Mouse (Mus musculus) erythroblast, adult 5-6 weeks (primary cell): Measurements from ENCODE around the gene 1600012H06Rik. TPM values are rescaled to one million over a fixed set of nuclear protein-coding genes. Genes with fewer than 3 reads are reported as not detected.
"Not testable (repeated sequence)": the region's sequence is repeated elsewhere in the genome, so short reads cannot be mapped to it uniquely, and the experiment has no call there.

Experiments
- ATAC-seq: replicated peaks from 2 replicates; pipeline ENCODE4 v1.8.0; 2016; ENCODE audit warnings: moderate number of reproducible peaks, mild to moderate bottlenecking, moderate TSS enrichment, inconsistent platforms; ENCODE audit not compliant: poor library complexity, low FRiP score, severe bottlenecking
- total RNA-seq, 2 experiments: library from RNA; stranded (forward) in 1 of 2; stranded (reverse) in 1 of 2; fragments of 150-400 nt in 1 of 2; fragments of 200-764, 138-1000 nt in 1 of 2; gene quantifications; 2 replicates each; pipeline versions ENCODE4 v1.2.3 to v1.2.4; 2015 to 2017; ENCODE audit warnings: low replicate concordance in 2 of 2

The 1600012H06Rik gene
- total RNA-seq, 2 experiments from 2014 or later = 5.4 to 6.7 TPM

GRCm38 (mm10) chr17:14935841-14936605, 7.0 kb upstream of the 1600012H06Rik start:
- no peak for ATAC-seq

DNA sequence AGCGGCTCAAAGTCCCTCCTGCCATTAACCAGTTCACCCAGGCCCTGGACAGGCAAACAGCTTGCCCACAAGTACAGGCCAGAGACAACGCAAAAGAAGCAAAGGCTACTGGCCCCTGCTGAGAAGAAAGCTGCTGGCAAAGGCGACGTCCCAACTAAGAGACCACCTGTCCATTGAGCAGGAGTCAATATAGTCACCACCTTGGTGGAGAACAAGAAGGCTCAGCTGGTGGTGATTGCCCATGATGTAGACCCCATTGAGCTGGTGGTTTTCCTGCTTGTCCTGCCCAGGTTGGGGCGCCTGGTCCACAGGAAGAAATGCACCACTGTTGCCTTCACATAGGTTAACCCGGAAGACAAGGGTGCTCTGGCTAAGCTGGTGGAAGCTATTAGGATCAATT, 803 bp upstream of the 1600012H06Rik start:
- ATAC-seq = not testable (repeated sequence)

- ATAC-seq = peak; percentile 38
Measured at GRCm38 (mm10) chr17:14943729-14944059, 710 bp downstream of the 1600012H06Rik start.

GRCm38 (mm10) chr17:14944551-14944950, 1.6 kb downstream of the 1600012H06Rik start:
- no peak for ATAC-seq

DNA sequence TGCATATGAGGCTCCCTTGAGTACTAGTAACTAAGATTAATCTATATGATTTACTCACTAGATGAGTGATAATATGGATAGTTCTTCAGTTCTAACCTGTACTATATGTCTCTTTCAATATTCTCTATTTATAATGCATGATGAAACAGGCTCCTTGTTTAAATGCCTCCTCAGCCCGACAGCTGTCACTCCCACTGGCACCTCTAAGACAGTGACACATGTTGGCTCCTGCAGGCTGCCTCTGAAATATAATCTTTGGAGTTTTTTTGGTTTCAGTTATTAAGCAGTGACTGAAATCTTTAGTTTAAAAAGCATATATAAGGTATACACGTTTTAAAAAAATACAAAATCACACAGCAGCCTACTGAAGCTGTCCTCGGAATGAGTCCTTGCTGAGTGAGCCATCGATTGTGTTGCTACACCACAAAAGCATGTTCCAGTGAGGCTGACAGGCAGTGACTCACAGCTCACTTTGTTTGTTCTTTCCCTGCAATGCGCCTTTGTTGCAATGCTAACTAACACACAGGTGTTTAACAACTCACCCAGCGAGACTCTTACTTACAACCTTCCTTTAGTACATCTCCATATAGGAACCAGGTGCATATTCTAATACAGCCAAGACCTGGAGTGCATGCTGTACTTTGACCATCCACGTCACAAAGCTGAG, 6.3 kb downstream of the 1600012H06Rik start:
- no peak for ATAC-seq

- ATAC-seq = peak; percentile 65
Measured at GRCm38 (mm10) chr17:14953452-14953851, 10.5 kb downstream of the 1600012H06Rik start.

- ATAC-seq = no peak
Measured at GRCm38 (mm10) chr17:14958686-14959327, 15.8 kb downstream of the 1600012H06Rik start.

GRCm38 (mm10) chr17:14959979-14960378, 17.0 kb downstream of the 1600012H06Rik start:
- ATAC-seq = peak; percentile 67

GRCm38 (mm10) chr17:14960520-14960919, 17.5 kb downstream of the 1600012H06Rik start:
- ATAC-seq = peak; percentile 23

GRCm38 (mm10) chr17:14960951-14961556, 18.1 kb downstream of the 1600012H06Rik start, which contains the start of gene Phf10:
Gene Phf10, minus strand, starts transcription at chr17:14961273.
- peak; percentile 21; the same call in 1 of the 2 replicates for ATAC-seq

- ATAC-seq = peak; percentile 12
Measured at GRCm38 (mm10) chr17:14961557-14962154, 18.7 kb downstream of the 1600012H06Rik start.

DNA sequence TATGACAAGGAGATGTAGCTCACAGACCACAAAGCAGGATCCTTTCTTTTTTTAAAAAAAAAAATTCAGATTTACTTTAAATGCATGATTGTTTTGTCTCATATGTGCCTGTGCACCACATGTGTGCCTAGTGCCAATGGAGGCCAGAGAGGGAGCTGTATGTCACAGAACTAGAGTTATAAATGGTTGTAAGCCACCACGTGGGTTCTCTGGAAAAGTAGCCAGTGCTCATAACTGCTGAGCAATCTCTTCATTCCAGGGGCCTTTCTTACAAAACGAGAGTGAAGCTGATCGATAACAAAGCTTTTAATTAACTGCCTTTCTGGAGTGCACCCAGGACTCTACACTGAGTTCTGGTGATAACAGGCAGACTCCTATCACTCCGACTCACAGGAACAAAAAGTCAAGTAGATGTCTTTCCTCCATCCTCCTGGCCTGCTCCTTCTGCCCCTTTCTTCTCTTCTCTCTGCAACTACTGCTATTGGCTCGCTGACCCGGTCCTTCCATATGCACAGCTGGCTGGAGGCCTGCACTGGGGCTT, 25.5 kb downstream of the 1600012H06Rik start:
- ATAC-seq = peak; percentile 53

- ATAC-seq = peak; percentile 78
Measured at GRCm38 (mm10) chr17:14977718-14978361, 34.9 kb downstream of the 1600012H06Rik start.

DNA sequence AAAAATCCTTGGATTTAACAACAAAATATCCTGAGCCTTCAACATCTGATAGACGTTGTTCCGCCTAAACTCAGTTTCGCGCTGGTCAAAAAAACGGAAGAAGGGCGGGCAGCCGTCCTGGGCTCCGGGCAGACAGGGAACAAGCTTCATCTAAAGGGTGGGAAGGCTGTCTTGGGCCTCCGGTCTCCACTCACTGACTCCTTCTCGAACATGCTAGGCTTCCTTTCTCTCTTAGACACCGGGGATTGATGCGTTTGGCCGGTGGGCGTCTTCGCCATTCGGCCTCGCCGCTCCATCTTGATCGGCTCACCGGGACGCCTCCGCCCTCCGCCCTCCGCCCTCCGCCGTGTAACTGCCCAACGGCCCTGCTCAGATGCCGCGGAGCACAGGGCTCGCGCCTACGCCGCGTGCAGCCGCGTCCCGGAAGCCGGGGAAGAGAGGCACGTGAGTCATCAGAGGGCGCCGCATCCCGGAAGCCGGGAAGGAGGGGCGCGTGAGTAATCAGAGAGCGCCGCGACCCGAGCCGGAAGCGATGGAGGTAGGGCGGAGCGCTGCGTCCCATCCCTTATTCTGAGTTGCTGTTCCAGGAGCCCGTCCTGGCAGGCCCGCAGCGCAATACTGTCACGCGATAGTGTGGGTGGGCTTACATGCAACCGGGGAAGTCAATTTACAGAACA, 35.5 kb downstream of the 1600012H06Rik start, which contains the start of the genes 9030025P20Rik and Gm3417:
Gene 9030025P20Rik (plus strand): TSS at position 107 of the 677 bp plus-strand sequence.
Gene Gm3417 (minus strand): TSS at position 429 of the 677 bp plus-strand sequence.
- ATAC-seq = peak; percentile 95

- not testable (repeated sequence) for ATAC-seq
Measured at GRCm38 (mm10) chr17:14990116-14990702, 47.2 kb downstream of the 1600012H06Rik start.

GRCm38 (mm10) chr17:14992522-14993138, 49.6 kb downstream of the 1600012H06Rik start:
- peak; percentile 36 for ATAC-seq

GRCm38 (mm10) chr17:14993139-14993832, 50.3 kb downstream of the 1600012H06Rik start:
- peak; percentile 27 for ATAC-seq
